Mouse (Mus musculus) C2C12 (cell line): ENCODE data around the gene Agrp.

Experiments used
- CEBPB ChIP-seq: IDR thresholded peaks from one replicate; pipeline ENCODE4 v1.6.1; 2011; ENCODE audit warnings: low read depth, mild to moderate bottlenecking, control low read depth, moderate library complexity
- CTCF ChIP-seq: IDR thresholded peaks from one replicate; pipeline ENCODE4 v1.5.1; 2011; ENCODE audit not compliant: control insufficient read depth, insufficient read depth, insufficient read length
- FOSL1 ChIP-seq: IDR thresholded peaks from one replicate; pipeline ENCODE4 v1.8.0; 2011; ENCODE audit warnings: mild to moderate bottlenecking, low read length; ENCODE audit not compliant: poor library complexity, insufficient read depth, severe bottlenecking
- MAX ChIP-seq: IDR thresholded peaks from one replicate; pipeline ENCODE4 v1.6.1; 2011; ENCODE audit warnings: mild to moderate bottlenecking, control low read depth
- MYOG ChIP-seq: IDR thresholded peaks from one replicate; pipeline ENCODE4 v1.6.1; 2011; ENCODE audit not compliant: control insufficient read depth, insufficient read length; ENCODE audit errors: extremely low read depth
- USF1 ChIP-seq: IDR thresholded peaks from one replicate; pipeline ENCODE4 v1.6.1; 2011; ENCODE audit warnings: low read depth, mild to moderate bottlenecking, control low read depth, moderate library complexity

DNA sequence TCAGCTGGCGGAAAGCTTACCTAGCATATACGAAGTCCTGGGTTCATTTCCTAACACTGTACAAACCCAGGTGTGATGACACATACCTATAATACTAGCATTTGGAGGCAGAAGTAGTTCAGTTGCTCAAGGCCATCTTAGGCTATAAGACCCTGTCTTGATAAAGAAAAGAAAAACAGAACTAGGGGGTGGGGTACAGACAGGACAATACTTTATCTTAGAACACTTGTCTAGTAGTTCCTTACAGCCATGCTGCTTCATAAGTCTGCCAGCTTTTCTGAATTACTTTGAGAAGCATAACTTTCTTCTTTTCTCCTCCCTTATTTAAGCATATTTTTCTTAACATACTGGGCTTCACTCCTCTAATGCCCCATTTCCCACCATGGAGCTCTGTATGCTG lies 94.4 kb downstream of the Agrp start:
- TF ChIP-seq MAX, result no peak
- TF ChIP-seq CTCF, result no peak
- TF ChIP-seq MYOG, result no peak
- TF ChIP-seq USF1, result no peak
- no peak for TF ChIP-seq FOSL1
- no peak for TF ChIP-seq CEBPB
